Mouse (Mus musculus): ENCODE results near the gene Pard6a. TPM values are rescaled to one million over a fixed set of nuclear protein-coding genes. Genes with fewer than 3 reads are reported as not detected.

Pard6a gene
- total RNA-seq, 2 experiments from 2014 or later = 7.5 to 14.2 TPM

DNA sequence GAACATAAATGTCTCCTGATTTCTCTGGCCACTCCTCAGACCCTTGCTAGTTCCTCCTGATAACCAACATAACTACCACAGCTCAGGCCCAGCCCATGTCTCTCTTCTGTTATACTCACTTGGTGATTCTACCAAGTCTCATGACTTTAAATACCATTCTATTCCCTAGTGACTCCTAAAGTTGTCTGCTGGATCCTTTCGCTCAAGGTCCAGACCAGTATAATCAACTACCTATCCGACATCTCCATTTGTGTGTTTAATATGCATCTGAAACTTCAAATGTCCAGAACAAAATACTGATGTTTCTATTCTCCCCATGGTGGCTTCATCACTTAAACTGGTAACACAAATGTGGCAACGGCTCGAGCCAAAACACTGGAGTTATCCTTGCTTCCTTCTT is 42.4 kb downstream of the Pard6a start:
- no peak for DNase-seq (ENCODE audit: low spot score in 2 of 2)

DNA sequence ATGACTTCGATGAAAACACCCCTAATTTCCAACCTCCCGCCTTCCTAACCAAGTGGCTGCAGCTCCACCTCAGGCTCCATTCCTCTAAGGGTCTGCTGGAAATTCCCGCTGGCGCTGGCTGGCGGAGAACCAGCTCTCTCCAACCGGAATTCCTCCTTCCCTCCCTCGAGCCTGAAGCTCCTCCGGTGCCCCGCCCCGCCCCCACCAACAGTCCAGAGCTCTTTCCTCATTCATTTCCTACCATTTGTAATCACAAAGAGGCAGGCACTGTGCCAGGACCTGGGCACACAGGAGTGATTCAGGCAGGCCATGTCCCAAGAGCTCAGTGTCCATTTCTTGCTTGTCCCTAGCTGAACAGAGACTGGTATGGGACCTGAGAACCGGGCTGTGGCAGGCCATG is 49.7 kb downstream of the Pard6a start:
- peak; percentile 71 to 73 for DNase-seq (ENCODE audit: low spot score in 2 of 2)

Other genes starting within 250 kb of the Pard6a start
- 10 to 100 TPM; 24.0 to 43.0 TPM for gene Tppp3, start 229.6 kb upstream of the Pard6a start, total RNA-seq (2021)
- gene Zdhhc1, start 204.2 kb upstream of the Pard6a start, total RNA-seq (2021) = 10 to 100 TPM; 18.1 to 18.3 TPM
- gene Hsd11b2, start 182.4 kb upstream of the Pard6a start, total RNA-seq (2021) = under 1 TPM; 0.16 to 0.53 TPM
- 100 to 1,000 TPM; 118 to 121 TPM for gene Atp6v0d1, start 135.1 kb upstream of the Pard6a start, total RNA-seq (2021)
- 10 to 100 TPM; 25.9 to 32.9 TPM for gene Ripor1, start 95.9 kb upstream of the Pard6a start, total RNA-seq (2021)
- 10 to 100 TPM; 54.2 to 55.2 TPM for gene Ctcf, start 64.6 kb upstream of the Pard6a start, total RNA-seq (2021)
- 1 to 10 TPM; 3.3 to 5.3 TPM for gene Agrp, start 63.8 kb upstream of the Pard6a start, total RNA-seq (2021)
- gene Carmil2, start 14.9 kb upstream of the Pard6a start, total RNA-seq (2021) = 1 to 10 TPM; 2.0 to 2.9 TPM
- gene Acd, start within 50 bp of the Pard6a start, total RNA-seq (2021) = 10 to 100 TPM; 21.1 to 23.9 TPM
- not detected for gene 4933405L10Rik, start 6.5 kb downstream of the Pard6a start, total RNA-seq (2021)
- gene Enkd1, start 7.1 kb downstream of the Pard6a start, total RNA-seq (2021) = 1 to 10 TPM; 3.0 to 3.5 TPM
- gene Gfod2, start 57.5 kb downstream of the Pard6a start, total RNA-seq (2021) = 10 to 100 TPM in 1 of 2 experiments, 1 to 10 TPM in 1; 7.4 to 10.1 TPM
- 10 to 100 TPM; 20.1 to 24.7 TPM for gene Ranbp10, start 126.2 kb downstream of the Pard6a start, total RNA-seq (2021)
- gene Tsnaxip1, start 126.6 kb downstream of the Pard6a start, total RNA-seq (2021) = not detected
- 1 to 10 TPM; 5.9 to 6.5 TPM for gene Cenpt, start 152.1 kb downstream of the Pard6a start, total RNA-seq (2021)
- gene Thap11, start 154.0 kb downstream of the Pard6a start, total RNA-seq (2021) = 10 to 100 TPM; 35.7 to 38.6 TPM
- gene Nutf2, start 159.4 kb downstream of the Pard6a start, total RNA-seq (2021) = 10 to 100 TPM; 43.9 to 46.2 TPM
- gene Edc4, start 179.7 kb downstream of the Pard6a start, total RNA-seq (2021) = 10 to 100 TPM; 35.0 to 36.7 TPM
- 1 to 10 TPM; 1.3 to 1.6 TPM for gene Nrn1l, start 192.4 kb downstream of the Pard6a start, total RNA-seq (2021)
- 10 to 100 TPM; 25.8 to 30.0 TPM for gene Pskh1, start 199.3 kb downstream of the Pard6a start, total RNA-seq (2021)
- gene Ctrl, start 232.7 kb downstream of the Pard6a start, total RNA-seq (2021) = under 1 TPM in 1 of 2 experiments, not detected in 1; 0.93 TPM
- 10 to 100 TPM; 78.7 to 84.1 TPM for gene Psmb10, start 237.3 kb downstream of the Pard6a start, total RNA-seq (2021)
- 1 to 10 TPM in 1 of 2 experiments, under 1 TPM in 1; 0.51 to 1.8 TPM for gene Lcat, start 242.2 kb downstream of the Pard6a start, total RNA-seq (2021)

Data from adrenal gland, adult 18-20 months (tissue).